In genomic region chr12:76376649-76377048, GRCm38 (mm10) we compare ENCODE assay signal across 1 mouse cellular context.
A peak's percentile ranks its signal among the peaks of the same experiment; 100 is the strongest.
TF ChIP-seq lines count a peak whose summit lies in the region.

No protein-coding gene starts in this region.

TF ChIP-seq in MEL, 35 proteins besides CTCF, POLR2A, EP300 and RAD21 (continued from another document):
- TF ChIP-seq ELF1 (IDR thresholded peaks at IDR 0.05; ENCODE audit: low read depth, low read length) (no peak), CHD1 (IDR thresholded peaks at IDR 0.05; ENCODE audit: low read depth, low read length) (no peak), HCFC1 (IDR thresholded peaks at IDR 0.05; ENCODE audit: low read depth, low read length) (peak; percentile 19; the same call in 1 of the 2 replicates)
TF ChIP-seq in MEL: peak in this region for 8.
